Mouse (Mus musculus): Measurements from ENCODE around the gene Serpina3m. TPM values are rescaled to one million over a fixed set of nuclear protein-coding genes. Genes with fewer than 3 reads are reported as not detected.

Serpina3m gene
- polyA plus RNA-seq, 1 experiment from 2014 or later: not detected

GRCm38 (mm10) chr12:104443716-104444115 lies 105.4 kb downstream of the Serpina3m start:
- no peak overlapping the region for H3K27ac ChIP-seq (ENCODE audit: low read length)
- no peaks in the 10 kb centered on the region for H3K27me3 ChIP-seq (ENCODE audit: insufficient read depth, low read length)
- H3K4me3 ChIP-seq (ENCODE audit: low read length): no peak overlapping the region
- no peak overlapping the region for H3K4me2 ChIP-seq (replicated peaks; ENCODE audit: low read depth, low read length)
- no peaks in the 10 kb centered on the region for H3K9me3 ChIP-seq (ENCODE audit: low read length)
- no peaks in the 10 kb centered on the region for H3K36me3 ChIP-seq (ENCODE audit: insufficient read depth, low read length)
- H3K4me1 ChIP-seq (ENCODE audit: insufficient read depth, low read length): no peaks in the 10 kb centered on the region
- ATAC-seq (ENCODE audit: low FRiP score, low TSS enrichment): no peak
- WGBS: 89% methylated on average over 11 of the region's 11 CpGs
- H3K9ac ChIP-seq (replicated peaks; ENCODE audit: low read length): no peak overlapping the region

Other genes starting within 250 kb of the Serpina3m start
- 0.07 TPM in 1 of 2 replicates, not detected in the other for gene Serpina5, start 237.4 kb upstream of the Serpina3m start, polyA plus RNA-seq (2015; fragmentation: Nextera tagmentation; extraction: Ambion mirVana)
- gene Serpina3a, start 225.8 kb upstream of the Serpina3m start, polyA plus RNA-seq (2015; fragmentation: Nextera tagmentation; extraction: Ambion mirVana): not detected in 2 replicates
- gene Serpina3b, start 210.5 kb upstream of the Serpina3m start, polyA plus RNA-seq (2015; fragmentation: Nextera tagmentation; extraction: Ambion mirVana): not detected in 2 replicates
- gene Serpina3c, start 184.6 kb upstream of the Serpina3m start, polyA plus RNA-seq (2015; fragmentation: Nextera tagmentation; extraction: Ambion mirVana): not detected in 2 replicates
- gene Serpina3f, start 123.9 kb upstream of the Serpina3m start, polyA plus RNA-seq (2015; fragmentation: Nextera tagmentation; extraction: Ambion mirVana): 0.07 and 0.12 TPM in 2 replicates
- 9.2 and 9.6 TPM in 2 replicates for gene Serpina3g, start 102.2 kb upstream of the Serpina3m start, polyA plus RNA-seq (2015; fragmentation: Nextera tagmentation; extraction: Ambion mirVana)
- 0.19 and 0.21 TPM in 2 replicates for gene Serpina3i, start 75.4 kb upstream of the Serpina3m start, polyA plus RNA-seq (2015; fragmentation: Nextera tagmentation; extraction: Ambion mirVana)
- not detected in 2 replicates for gene Serpina3j, start 23.9 kb upstream of the Serpina3m start, polyA plus RNA-seq (2015; fragmentation: Nextera tagmentation; extraction: Ambion mirVana)
- not detected in 2 replicates for gene Serpina3k, start within 50 bp of the Serpina3m start, polyA plus RNA-seq (2015; fragmentation: Nextera tagmentation; extraction: Ambion mirVana)
- gene Serpina3n, start 68.2 kb downstream of the Serpina3m start, polyA plus RNA-seq (2015; fragmentation: Nextera tagmentation; extraction: Ambion mirVana): not detected in 2 replicates
- not detected in 2 replicates for gene Gsc, start 134.8 kb downstream of the Serpina3m start, polyA plus RNA-seq (2015; fragmentation: Nextera tagmentation; extraction: Ambion mirVana)